Mouse (Mus musculus): ENCODE measurements around the gene Ubp1.
A peak's percentile ranks its signal among the peaks of the same experiment; 100 is the strongest.

The Ubp1 gene

GRCm38 (mm10) chr9:113969399-113969798 lies 38.7 kb downstream of the Ubp1 start:
- no peak for DNase-seq (ENCODE audit: low spot score)

GRCm38 (mm10) chr9:113970041-113970440 lies 39.3 kb downstream of the Ubp1 start:
- DNase-seq (ENCODE audit: low spot score) = no peak

- DNase-seq (ENCODE audit: low spot score) = no peak
These were observed 40.9 kb downstream of the Ubp1 start for GRCm38 (mm10) chr9:113971615-113972014.

- DNase-seq (ENCODE audit: low spot score) = no peak
These were observed 43.1 kb downstream of the Ubp1 start for GRCm38 (mm10) chr9:113973857-113974256.

- no peak for DNase-seq (ENCODE audit: low spot score)
These were observed 44.2 kb downstream of the Ubp1 start for GRCm38 (mm10) chr9:113974945-113975344.

GRCm38 (mm10) chr9:113975442-113975841 lies 44.7 kb downstream of the Ubp1 start:
- no peak for DNase-seq (ENCODE audit: low spot score)

- no peak for DNase-seq (ENCODE audit: low spot score)
These were observed 45.5 kb downstream of the Ubp1 start for GRCm38 (mm10) chr9:113976264-113976663.

- no peak for DNase-seq (ENCODE audit: low spot score)
These were observed 46.6 kb downstream of the Ubp1 start for GRCm38 (mm10) chr9:113977225-113977840.

- DNase-seq (ENCODE audit: low spot score) = no peak
These were observed 47.9 kb downstream of the Ubp1 start for GRCm38 (mm10) chr9:113978656-113979055.

- no peak for DNase-seq (ENCODE audit: low spot score)
These were observed 48.6 kb downstream of the Ubp1 start for GRCm38 (mm10) chr9:113979356-113979755.

GRCm38 (mm10) chr9:113981099-113981880 lies 50.6 kb downstream of the Ubp1 start:
- peak; percentile 22 for DNase-seq (ENCODE audit: low spot score)

GRCm38 (mm10) chr9:113982451-113982850 lies 51.7 kb downstream of the Ubp1 start:
- no peak for DNase-seq (ENCODE audit: low spot score)

GRCm38 (mm10) chr9:113982883-113983670 lies 52.3 kb downstream of the Ubp1 start:
- DNase-seq (ENCODE audit: low spot score) = no peak

- DNase-seq (ENCODE audit: low spot score) = no peak
These were observed 54.3 kb downstream of the Ubp1 start for GRCm38 (mm10) chr9:113984946-113985620.

- DNase-seq (ENCODE audit: low spot score) = peak; percentile 95
These were observed 60.0 kb downstream of the Ubp1 start for GRCm38 (mm10) chr9:113990547-113991248.

GRCm38 (mm10) chr9:113992810-113993209 lies 62.1 kb downstream of the Ubp1 start:
- DNase-seq (ENCODE audit: low spot score) = no peak

GRCm38 (mm10) chr9:113998311-113998710 lies 67.6 kb downstream of the Ubp1 start:
- DNase-seq (ENCODE audit: low spot score) = no peak

GRCm38 (mm10) chr9:114006801-114007200 lies 76.1 kb downstream of the Ubp1 start:
- no peak for DNase-seq (ENCODE audit: low spot score)

- no peak for DNase-seq (ENCODE audit: low spot score)
These were observed 77.2 kb downstream of the Ubp1 start for GRCm38 (mm10) chr9:114007850-114008350.

GRCm38 (mm10) chr9:114009526-114009925 lies 78.8 kb downstream of the Ubp1 start:
- DNase-seq (ENCODE audit: low spot score) = no peak

- DNase-seq (ENCODE audit: low spot score) = no peak
These were observed 80.5 kb downstream of the Ubp1 start for GRCm38 (mm10) chr9:114011203-114011602.

Measured in retina, embryonic 14.5 days (tissue).